Mouse (Mus musculus) embryo, embryonic 10.5 days (tissue): Measurements from ENCODE around the gene Celf2.

Experiments
- DNase-seq: peaks from one replicate; pipeline ENCODE4 v3.0.0-alpha.2; 2015; ENCODE audit warnings: low spot score

Gene Celf2

GRCm38 (mm10) chr2:6505531-6505930 is 1003.8 kb downstream of the Celf2 start:
- no peak for DNase-seq

GRCm38 (mm10) chr2:6498101-6498500 is 1011.3 kb downstream of the Celf2 start:
- no peak for DNase-seq

GRCm38 (mm10) chr2:6497636-6498035 is 1011.7 kb downstream of the Celf2 start:
- no peak for DNase-seq

- DNase-seq: no peak
Measured at GRCm38 (mm10) chr2:6493886-6494285, 1015.5 kb downstream of the Celf2 start.

GRCm38 (mm10) chr2:6490870-6491269 is 1018.5 kb downstream of the Celf2 start:
- no peak for DNase-seq

- no peak for DNase-seq
Measured at GRCm38 (mm10) chr2:6490076-6490475, 1019.3 kb downstream of the Celf2 start.
